Mouse (Mus musculus) lung, postnatal 0 days (tissue): ENCODE data around the gene E030030I06Rik. TPM values are rescaled to one million over a fixed set of nuclear protein-coding genes. Genes with fewer than 3 reads are reported as not detected.
"Not testable (repeated sequence)": the region's sequence is repeated elsewhere in the genome, so short reads cannot be mapped to it uniquely, and the experiment has no call there.

Experiments
- ATAC-seq: fragments of 200-750 bp; cut with Nextera tagmentation; 2 replicates; pipeline ENCODE4 v1.8.0; 2017; ENCODE audit warnings: moderate library complexity
- DNase-seq: peaks from one replicate; pipeline ENCODE4 v3.0.0-alpha.2; 2016; ENCODE audit warnings: low spot score
- H3K27ac ChIP-seq: fragments of 300-500 bp; sonication (generic); 2 replicates; pipeline ENCODE4 v1.5.1; 2014; ENCODE audit warnings: antibody characterized with exemption, mild to moderate bottlenecking, low read length, mixed read lengths
- H3K27me3 ChIP-seq: fragments of 300-500 bp; sonication (generic); replicated peaks from 2 replicates; pipeline ENCODE4 v1.6.1; 2014; ENCODE audit warnings: low read length, mixed read lengths; ENCODE audit not compliant: insufficient read depth
- H3K36me3 ChIP-seq: fragments of 300-500 bp; sonication (generic); 2 replicates; pipeline ENCODE4 v1.6.1; 2014; ENCODE audit warnings: low read length, mixed read lengths; ENCODE audit not compliant: insufficient read depth
- H3K4me1 ChIP-seq: fragments of 300-500 bp; sonication (generic); 2 replicates; pipeline ENCODE4 v1.6.1; 2014; ENCODE audit warnings: antibody characterized with exemption, low read depth, low read length, mixed read lengths; ENCODE audit not compliant: insufficient read depth
- H3K4me2 ChIP-seq: fragments of 300-500 bp; sonication (generic); replicated peaks from 2 replicates; pipeline ENCODE4 v1.6.1; 2014; ENCODE audit warnings: low read depth, mild to moderate bottlenecking, low read length, moderate library complexity, mixed read lengths
- H3K4me3 ChIP-seq: fragments of 300-500 bp; sonication (generic); 2 replicates; pipeline ENCODE4 v1.5.1; 2014; ENCODE audit warnings: low read depth, low read length
- H3K9ac ChIP-seq: fragments of 300-500 bp; sonication (generic); replicated peaks from 2 replicates; pipeline ENCODE4 v1.6.1; 2014; ENCODE audit warnings: low read depth, mild to moderate bottlenecking
- H3K9me3 ChIP-seq: fragments of 300-500 bp; sonication (generic); 2 replicates; pipeline ENCODE4 v1.6.1; 2016; ENCODE audit warnings: low read length, mixed read lengths
- CTCF ChIP-seq: IDR thresholded peaks from 2 replicates; pipeline ENCODE4 v1.5.1; 2016; ENCODE audit warnings: antibody characterized with exemption, mild to moderate bottlenecking
- EP300 ChIP-seq: IDR thresholded peaks from 2 replicates; pipeline ENCODE4 v1.6.1; 2016; ENCODE audit warnings: antibody characterized with exemption, mild to moderate bottlenecking, control low read depth
- WGBS: fragments of 180-500 bp; shearing (Covaris S2); extraction: QIAGEN DNeasy Blood & Tissue Kit; methylation state at CpG from one replicate; pipeline ENCODE4 v1.1.7; 2014; 5-methylcytosine and 5-hydroxymethylcytosine counted together
- polyA plus RNA-seq: library from polyadenylated mRNA; unstranded; fragments of >200 nt; fragmentation: Nextera tagmentation; extraction: Ambion mirVana; gene quantifications from 2 replicates; pipeline ENCODE4 v1.2.1, GENCODE M21; 2015

Gene E030030I06Rik
- polyA plus RNA-seq, 1 experiment from 2014 or later: 20.9 TPM

- not testable (repeated sequence) for H3K27ac ChIP-seq, H3K9me3 ChIP-seq, ATAC-seq, DNase-seq, H3K4me1 ChIP-seq, H3K27me3 ChIP-seq, H3K9ac ChIP-seq, H3K36me3 ChIP-seq, H3K4me3 ChIP-seq, H3K4me2 ChIP-seq
- 42% methylated on average over 5 of the region's 5 CpGs for WGBS
These were observed 16.4 kb upstream of the E030030I06Rik start for GRCm38 (mm10) chr10:22165328-22166003.

DNA sequence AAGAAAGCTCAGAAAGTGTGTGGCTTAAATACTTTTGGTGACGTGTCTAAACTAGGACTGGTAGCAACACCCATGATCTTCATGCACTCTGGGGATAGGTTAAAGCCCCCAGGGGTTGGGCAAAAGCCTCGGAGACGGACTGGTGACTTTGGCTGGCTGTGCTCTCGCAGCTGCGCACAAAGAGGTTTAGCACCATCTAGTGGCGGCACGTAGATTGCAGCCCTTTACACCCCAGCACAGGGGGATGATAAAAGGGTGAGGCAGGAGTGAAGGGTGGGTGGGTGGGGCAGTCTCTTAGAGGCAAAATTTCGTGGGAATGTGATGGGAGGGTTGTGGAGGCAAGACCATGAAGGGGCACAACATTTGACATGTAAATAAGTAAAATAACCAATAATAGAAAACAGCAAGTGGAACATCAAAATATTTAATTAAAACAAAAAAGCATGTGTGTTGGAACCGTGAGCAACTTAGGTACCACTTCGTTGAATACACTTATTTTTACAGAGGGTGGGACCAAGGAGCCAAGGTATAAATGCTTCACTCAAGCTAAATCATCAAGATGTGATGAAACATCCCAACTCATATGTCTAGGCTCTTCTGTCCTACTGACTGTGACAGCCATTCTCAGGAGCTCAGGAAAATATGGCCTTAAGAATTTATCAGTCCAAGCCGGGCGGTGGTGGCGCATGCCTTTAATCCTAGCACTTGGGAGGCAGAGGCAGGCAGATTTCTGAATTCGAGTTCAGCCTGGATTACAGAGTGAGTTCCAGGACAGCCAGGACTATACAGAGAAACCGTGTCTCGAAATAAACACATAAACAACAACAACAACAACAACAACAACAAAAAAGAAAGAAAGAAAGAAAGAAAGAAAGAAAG is 14.9 kb upstream of the E030030I06Rik start:
- 0 out of 2 replicates have a peak overlapping the region, but pooled peaks have one; percentile 17 for H3K4me2 ChIP-seq
- H3K36me3 ChIP-seq, H3K27ac ChIP-seq, H3K9ac ChIP-seq, DNase-seq, H3K4me3 ChIP-seq, H3K9me3 ChIP-seq, H3K27me3 ChIP-seq, H3K4me1 ChIP-seq: not testable (repeated sequence)
- TF ChIP-seq CTCF: peak; percentile 71
- peak; percentile 41; the same call in 1 of the 2 replicates for ATAC-seq
- 38% methylated on average over 15 of the region's 16 CpGs for WGBS

DNA sequence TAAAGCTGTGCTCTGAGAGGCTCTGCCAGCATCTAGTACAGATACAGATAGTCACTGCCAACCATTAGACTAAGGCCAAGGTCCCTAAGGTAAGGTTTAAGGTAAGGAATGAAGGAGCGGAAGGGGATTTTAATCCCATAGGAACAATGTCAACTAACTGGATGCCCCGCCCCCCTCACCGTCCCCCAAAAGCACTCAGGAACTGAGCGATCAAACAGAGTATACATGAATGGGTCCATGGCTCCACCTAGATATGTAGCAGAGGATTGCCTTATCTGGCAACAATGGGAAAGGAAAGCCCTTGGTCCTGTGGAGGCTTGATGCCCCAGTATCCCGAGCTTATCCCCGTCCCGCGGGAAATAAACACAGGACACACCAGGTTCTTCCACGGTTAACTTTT is 14.2 kb upstream of the E030030I06Rik start:
- H3K9ac ChIP-seq, H3K9me3 ChIP-seq, H3K36me3 ChIP-seq, H3K27ac ChIP-seq, H3K27me3 ChIP-seq, H3K4me3 ChIP-seq, DNase-seq, H3K4me1 ChIP-seq, ATAC-seq: not testable (repeated sequence)
- 0 out of 2 replicates have a peak overlapping the region, but pooled peaks have one; percentile 17 for H3K4me2 ChIP-seq
- WGBS: 6% methylated on average over 9 of the region's 9 CpGs

- DNase-seq: no peak
- Histone ChIP-seq H3K27me3 (peaks cover 27% of the 10 kb centered on the region), H3K4me1 (no peaks in the 10 kb centered on the region), H3K36me3 (no peaks in the 10 kb centered on the region), H3K4me3 (no peak overlapping the region), H3K9ac (no peak overlapping the region), H3K27ac (no peak overlapping the region), H3K9me3 (no peaks in the 10 kb centered on the region), H3K4me2 (peak overlapping the region; percentile 55; the same call in 1 of the 2 replicates)
- no peak for TF ChIP-seq EP300
- no peak for TF ChIP-seq CTCF
- WGBS: 13% methylated on average over 23 of the region's 23 CpGs
- ATAC-seq: no peak
These were observed 10.6 kb upstream of the E030030I06Rik start for GRCm38 (mm10) chr10:22159581-22160140.

DNA sequence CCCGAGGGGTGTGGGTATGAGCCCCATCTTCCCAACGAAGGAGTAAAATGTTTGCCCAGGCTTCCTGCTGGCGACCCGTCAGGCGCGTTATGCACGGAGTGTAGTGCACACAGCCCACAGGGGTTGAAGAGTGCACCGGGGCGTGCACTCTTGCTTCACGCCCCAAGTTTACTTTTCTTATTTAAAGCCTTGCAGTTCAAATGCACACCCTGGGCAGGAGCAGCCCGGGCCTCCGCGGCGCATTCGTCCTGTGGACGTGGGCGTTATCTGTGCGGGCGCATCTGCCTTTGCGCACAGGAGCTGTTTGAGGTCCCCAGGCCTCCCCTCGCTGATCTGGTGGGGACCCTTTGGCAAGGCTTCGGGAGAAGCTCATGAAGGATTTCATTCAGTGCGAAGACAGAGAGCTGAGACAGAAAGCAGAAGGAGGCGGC is 10.1 kb upstream of the E030030I06Rik start:
- TF ChIP-seq CTCF (no peak), EP300 (no peak)
- Histone ChIP-seq H3K27me3 (peaks cover 27% of the 10 kb centered on the region), H3K9ac (no peak overlapping the region), H3K27ac (no peak overlapping the region), H3K4me2 (peak overlapping the region; percentile 55), H3K4me1 (no peaks in the 10 kb centered on the region), H3K4me3 (peak overlapping the region; percentile 25), H3K9me3 (no peaks in the 10 kb centered on the region), H3K36me3 (no peaks in the 10 kb centered on the region)
- WGBS: under 1% methylated on average over 24 of the region's 24 CpGs
- ATAC-seq: peak; percentile 51
- peak; percentile 27 for DNase-seq

DNA sequence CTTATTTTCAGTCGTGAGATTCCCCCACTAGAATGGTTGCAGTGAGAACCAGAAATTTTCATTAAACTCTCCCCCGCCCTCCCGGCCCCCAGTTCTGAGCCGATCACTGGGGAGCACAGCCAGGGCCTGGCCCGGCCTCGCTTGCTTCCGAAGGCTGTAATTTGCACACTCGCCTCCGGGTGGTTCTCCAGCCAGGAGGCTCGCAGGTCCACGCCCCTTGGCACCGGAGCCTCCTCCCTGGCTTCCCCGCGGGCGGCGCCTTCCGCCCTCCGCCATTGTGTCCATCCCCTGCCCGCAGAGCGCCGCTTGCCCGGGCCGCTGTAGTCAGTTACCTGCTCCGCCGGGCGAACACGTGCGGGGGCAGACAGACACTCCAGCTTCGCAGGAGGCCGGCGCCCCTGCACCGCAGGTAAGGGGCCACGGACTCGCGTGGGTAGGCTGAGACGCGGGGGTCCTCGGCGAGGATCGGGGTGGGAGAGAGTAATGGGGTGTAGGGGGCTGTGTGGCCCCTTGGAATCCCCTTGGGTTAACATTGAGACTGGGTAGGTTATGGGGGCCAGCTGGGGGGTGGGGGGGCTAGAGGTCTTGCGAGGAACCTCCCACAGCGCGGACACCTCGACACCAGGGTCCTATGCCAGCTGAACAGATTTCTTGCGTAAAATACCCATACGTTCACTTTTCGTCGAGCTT is 9.4 kb upstream of the E030030I06Rik start, which contains the start of the genes Raet1e and H60b:
TSS of gene Raet1e (plus strand) at position 260 of the 690 bp plus-strand sequence.
TSS of gene H60b (plus strand) at position 277 of the 690 bp plus-strand sequence.
- not testable (repeated sequence) for H3K4me1 ChIP-seq, H3K36me3 ChIP-seq, H3K9me3 ChIP-seq, H3K27ac ChIP-seq, H3K9ac ChIP-seq
- peak; percentile 57 for TF ChIP-seq CTCF
- Histone ChIP-seq H3K4me2 (peak within 1 kb of the TSS; percentile 55), H3K4me3 (peak within 1 kb of the TSS; percentile 25), H3K27me3 (peaks cover 27% of the 10 kb centered on the region)
- DNase-seq: peak; percentile 89
- under 1% methylated on average over 47 of the region's 48 CpGs for WGBS
- peak; percentile 95 for ATAC-seq
